Mouse (Mus musculus) liver, embryonic 15.5 days (tissue): ENCODE data around the gene Sars. TPM values are rescaled to one million over a fixed set of nuclear protein-coding genes. Genes with fewer than 3 reads are reported as not detected.

ENCODE experiments used
- ATAC-seq: fragments of 200-750 bp; cut with Nextera tagmentation; 2 replicates; pipeline ENCODE4 v1.8.0; 2017; ENCODE audit warnings: moderate number of reproducible peaks, mild to moderate bottlenecking, moderate library complexity; ENCODE audit not compliant: insufficient read depth
- H3K27ac ChIP-seq: fragments of 300-500 bp; sonication (generic); replicated peaks from 2 replicates; pipeline ENCODE4 v1.5.1; 2015; ENCODE audit warnings: mild to moderate bottlenecking, inconsistent platforms
- H3K27me3 ChIP-seq: fragments of 300-500 bp; sonication (generic); 2 replicates; pipeline ENCODE4 v1.6.1; 2015; ENCODE audit warnings: mild to moderate bottlenecking, inconsistent platforms
- H3K36me3 ChIP-seq: fragments of 300-500 bp; sonication (generic); replicated peaks from 2 replicates; pipeline ENCODE4 v1.6.1; 2015; ENCODE audit warnings: moderate library complexity, mild to moderate bottlenecking, inconsistent platforms
- H3K4me1 ChIP-seq: fragments of 300-500 bp; sonication (generic); replicated peaks from 2 replicates; pipeline ENCODE4 v1.6.1; 2015; ENCODE audit warnings: inconsistent platforms
- H3K4me2 ChIP-seq: fragments of 300-500 bp; sonication (generic); 2 replicates; pipeline ENCODE4 v1.6.1; 2015; ENCODE audit warnings: moderate library complexity, mild to moderate bottlenecking, inconsistent platforms
- H3K4me3 ChIP-seq: fragments of 300-500 bp; sonication (generic); replicated peaks from 2 replicates; pipeline ENCODE4 v1.5.1; 2015; ENCODE audit warnings: mild to moderate bottlenecking, inconsistent platforms
- H3K9ac ChIP-seq: fragments of 300-500 bp; sonication (generic); 2 replicates; pipeline ENCODE4 v1.6.1; 2015; ENCODE audit warnings: moderate library complexity, mild to moderate bottlenecking, inconsistent platforms
- H3K9me3 ChIP-seq: fragments of 300-500 bp; sonication (generic); replicated peaks from 2 replicates; pipeline ENCODE4 v1.6.1; 2016; ENCODE audit warnings: inconsistent platforms
- WGBS: fragments of 180-500 bp; shearing (Covaris S2); methylation state at CpG from one replicate; pipeline ENCODE4 v1.1.7; 2015; ENCODE audit warnings: mixed read lengths; ENCODE audit not compliant: insufficient replicate concordance; 5-methylcytosine and 5-hydroxymethylcytosine counted together
- polyA plus RNA-seq: library from polyadenylated mRNA; unstranded; fragments of >200 nt; fragmentation: Nextera tagmentation; extraction: Ambion mirVana; gene quantifications from 2 replicates; pipeline ENCODE4 v1.2.1, GENCODE M21; 2015

The Sars gene
- polyA plus RNA-seq, 1 experiment from 2014 or later = 79.6 TPM

- H3K36me3 ChIP-seq = no peaks in the 10 kb centered on the region
- peaks cover 6% of the 10 kb centered on the region; the same call in 1 of the 2 replicates for H3K4me1 ChIP-seq
- H3K27me3 ChIP-seq = no peaks in the 10 kb centered on the region; the same call in 1 of the 2 replicates
- no peak overlapping the region for H3K4me2 ChIP-seq
- no peak for ATAC-seq
- H3K4me3 ChIP-seq = no peak overlapping the region
- H3K9ac ChIP-seq = no peak overlapping the region
- no peaks in the 10 kb centered on the region for H3K9me3 ChIP-seq
- 58% methylated on average over 1 of the region's 1 CpGs for whole genome bisulfite sequencing
- H3K27ac ChIP-seq = no peak overlapping the region
These were observed 9.2 kb upstream of the Sars start for GRCm38 (mm10) chr3:108454172-108454571.

GRCm38 (mm10) chr3:108451969-108452368 lies 7.0 kb upstream of the Sars start:
- Histone ChIP-seq H3K27me3 (peaks cover 4% of the 10 kb centered on the region), H3K4me2 (no peak overlapping the region), H3K9ac (no peak overlapping the region), H3K4me1 (no peaks in the 10 kb centered on the region), H3K9me3 (no peaks in the 10 kb centered on the region), H3K4me3 (no peak overlapping the region), H3K36me3 (no peaks in the 10 kb centered on the region), H3K27ac (no peak overlapping the region)
- ATAC-seq = no peak
- 62% methylated on average over 2 of the region's 2 CpGs for WGBS

- Histone ChIP-seq H3K27ac (peak overlapping the region; percentile 64), H3K4me1 (peaks cover 33% of the 10 kb centered on the region), H3K9me3 (no peaks in the 10 kb centered on the region), H3K4me2 (peak overlapping the region; percentile 73), H3K4me3 (peak overlapping the region; percentile 78), H3K27me3 (peaks cover 4% of the 10 kb centered on the region; the same call in 1 of the 2 replicates), H3K36me3 (peaks cover 22% of the 10 kb centered on the region), H3K9ac (peak overlapping the region; percentile 76)
- 15% methylated on average over 6 of the region's 6 CpGs for WGBS
- ATAC-seq = peak; percentile 9
These were observed 327 bp upstream of the Sars start for GRCm38 (mm10) chr3:108445366-108445705.

- Histone ChIP-seq H3K27me3 (peaks cover 4% of the 10 kb centered on the region; the same call in 1 of the 2 replicates), H3K9ac (peak overlapping the region; percentile 76), H3K4me2 (peak overlapping the region; percentile 73), H3K4me3 (peak overlapping the region; percentile 78), H3K36me3 (peaks cover 28% of the 10 kb centered on the region), H3K9me3 (no peaks in the 10 kb centered on the region), H3K27ac (peak overlapping the region; percentile 82), H3K4me1 (peaks cover 34% of the 10 kb centered on the region)
- ATAC-seq = peak; percentile 62
- WGBS = 4% methylated on average over 8 of the region's 8 CpGs
These were observed 980 bp downstream of the Sars start for GRCm38 (mm10) chr3:108444029-108444428.

GRCm38 (mm10) chr3:108436380-108436714 lies 8.7 kb downstream of the Sars start:
- no peaks in the 10 kb centered on the region for H3K9me3 ChIP-seq
- no peak overlapping the region for H3K4me3 ChIP-seq
- no peaks in the 10 kb centered on the region for H3K27me3 ChIP-seq
- no peak overlapping the region for H3K9ac ChIP-seq
- peaks cover 80% of the 10 kb centered on the region for H3K36me3 ChIP-seq
- ATAC-seq = no peak
- 80% methylated on average over 7 of the region's 7 CpGs for WGBS
- H3K4me1 ChIP-seq = 0 out of 2 replicates have a peak, but pooled peaks cover 6% of the 10 kb centered on the region
- no peak overlapping the region for H3K27ac ChIP-seq
- no peak overlapping the region for H3K4me2 ChIP-seq

- ATAC-seq = no peak; the same call in 1 of the 2 replicates
- Histone ChIP-seq H3K36me3 (peaks cover 80% of the 10 kb centered on the region), H3K4me1 (0 out of 2 replicates have a peak, but pooled peaks cover 6% of the 10 kb centered on the region), H3K4me2 (no peak overlapping the region), H3K4me3 (no peak overlapping the region), H3K9me3 (no peaks in the 10 kb centered on the region), H3K9ac (no peak overlapping the region), H3K27me3 (no peaks in the 10 kb centered on the region), H3K27ac (no peak overlapping the region)
- 74% methylated on average over 17 of the region's 17 CpGs for WGBS
These were observed 9.2 kb downstream of the Sars start for GRCm38 (mm10) chr3:108435701-108436379.

GRCm38 (mm10) chr3:108433881-108434495 lies 11.0 kb downstream of the Sars start:
- Histone ChIP-seq H3K27me3 (no peaks in the 10 kb centered on the region), H3K4me3 (no peak overlapping the region), H3K4me1 (0 out of 2 replicates have a peak, but pooled peaks cover 4% of the 10 kb centered on the region), H3K27ac (no peak overlapping the region), H3K9me3 (no peaks in the 10 kb centered on the region), H3K36me3 (peaks cover 90% of the 10 kb centered on the region), H3K9ac (no peak overlapping the region), H3K4me2 (no peak overlapping the region)
- 77% methylated on average over 19 of the region's 19 CpGs for WGBS
- no peak for ATAC-seq

- Histone ChIP-seq H3K4me2 (no peak overlapping the region), H3K27ac (no peak overlapping the region), H3K4me1 (no peaks in the 10 kb centered on the region), H3K9ac (no peak overlapping the region), H3K4me3 (no peak overlapping the region), H3K36me3 (peaks cover 94% of the 10 kb centered on the region), H3K9me3 (no peaks in the 10 kb centered on the region), H3K27me3 (no peaks in the 10 kb centered on the region)
- no peak for ATAC-seq
- WGBS = 85% methylated on average over 18 of the region's 18 CpGs
These were observed 11.7 kb downstream of the Sars start for GRCm38 (mm10) chr3:108433188-108433880.

GRCm38 (mm10) chr3:108432542-108433187 lies 12.3 kb downstream of the Sars start:
- ATAC-seq = no peak
- Histone ChIP-seq H3K9ac (no peak overlapping the region), H3K36me3 (peaks cover 99% of the 10 kb centered on the region), H3K4me2 (no peak overlapping the region), H3K9me3 (no peaks in the 10 kb centered on the region), H3K27me3 (no peaks in the 10 kb centered on the region), H3K27ac (no peak overlapping the region), H3K4me3 (no peak overlapping the region), H3K4me1 (no peaks in the 10 kb centered on the region)
- WGBS = 89% methylated on average over 13 of the region's 13 CpGs

- H3K4me2 ChIP-seq = no peak overlapping the region
- H3K4me1 ChIP-seq = peaks cover 8% of the 10 kb centered on the region; the same call in 1 of the 2 replicates
- H3K9me3 ChIP-seq = no peaks in the 10 kb centered on the region
- H3K9ac ChIP-seq = no peak overlapping the region
- WGBS = 79% methylated on average over 6 of the region's 6 CpGs
- no peak overlapping the region for H3K4me3 ChIP-seq
- no peak for ATAC-seq
- H3K36me3 ChIP-seq = peaks cover 56% of the 10 kb centered on the region
- no peaks in the 10 kb centered on the region for H3K27me3 ChIP-seq
- no peak overlapping the region for H3K27ac ChIP-seq
These were observed 19.4 kb downstream of the Sars start for GRCm38 (mm10) chr3:108425624-108426018.
